Mouse (Mus musculus) E14TG2a.4 (cell line): Measurements from ENCODE around the gene Mansc1.
"Not testable (repeated sequence)": the region's sequence is repeated elsewhere in the genome, so short reads cannot be mapped to it uniquely, and the experiment has no call there.

Source experiments
- H3K27me3 ChIP-seq: 2 replicates; pipeline ENCODE4 v1.6.1; 2014; ENCODE audit warnings: low read length, control low read depth; ENCODE audit not compliant: insufficient read depth
- H3K36me3 ChIP-seq: 2 replicates; pipeline ENCODE4 v1.6.1; 2014; ENCODE audit warnings: low read length, control low read depth; ENCODE audit not compliant: insufficient read depth
- H3K4me1 ChIP-seq: replicated peaks from 2 replicates; pipeline ENCODE4 v1.6.1; 2014; ENCODE audit warnings: low read depth, low read length, control low read depth
- H3K4me3 ChIP-seq: replicated peaks from 2 replicates; pipeline ENCODE4 v1.5.1; 2014; ENCODE audit warnings: mild to moderate bottlenecking, low read length
- H3K9me3 ChIP-seq: 2 replicates; pipeline ENCODE4 v1.6.1; 2014; ENCODE audit warnings: low read length, control low read depth
- CTCF ChIP-seq: conservative IDR thresholded peaks from 2 replicates; pipeline ENCODE4 v1.5.1; 2014; ENCODE audit warnings: low read length
- NANOG ChIP-seq: IDR thresholded peaks from 2 replicates; pipeline ENCODE4 v1.6.1; 2014; ENCODE audit warnings: borderline replicate concordance, low read length, mixed read lengths
- POU5F1 ChIP-seq: IDR thresholded peaks from 2 replicates; pipeline ENCODE4 v1.6.1; 2014; ENCODE audit warnings: low read length, borderline replicate concordance

Mansc1 gene

GRCm38 (mm10) chr6:134631947-134632687 is at the start of gene Mansc1:
Mansc1 (minus strand) TSS chr6:134632488.
- H3K9me3 ChIP-seq = no peaks in the 10 kb centered on the region
- no peak for TF ChIP-seq NANOG
- TF ChIP-seq CTCF = no peak
- TF ChIP-seq POU5F1 = no peak
- peak within 1 kb of the TSS; percentile 80 for H3K4me3 ChIP-seq
- no peaks in the 10 kb centered on the region for H3K36me3 ChIP-seq
- H3K27me3 ChIP-seq = peaks cover 31% of the 10 kb centered on the region
- H3K4me1 ChIP-seq = peaks cover 13% of the 10 kb centered on the region

- not testable (repeated sequence) for H3K4me1 ChIP-seq, H3K36me3 ChIP-seq, H3K27me3 ChIP-seq, H3K4me3 ChIP-seq, H3K9me3 ChIP-seq
Measured at GRCm38 (mm10) chr6:134679330-134679729, 47.0 kb upstream of the Mansc1 start.

- Histone ChIP-seq H3K27me3 (no peaks in the 10 kb centered on the region), H3K4me3 (no peak overlapping the region), H3K4me1 (peaks cover 7% of the 10 kb centered on the region), H3K9me3 (no peaks in the 10 kb centered on the region), H3K36me3 (no peaks in the 10 kb centered on the region)
- no peak for TF ChIP-seq NANOG
- TF ChIP-seq POU5F1 = no peak
- TF ChIP-seq CTCF = no peak
Measured at GRCm38 (mm10) chr6:134678037-134678436, 45.7 kb upstream of the Mansc1 start.

GRCm38 (mm10) chr6:134677504-134677903 is 45.2 kb upstream of the Mansc1 start:
- Histone ChIP-seq H3K27me3 (no peaks in the 10 kb centered on the region), H3K4me1 (peaks cover 7% of the 10 kb centered on the region), H3K9me3 (no peaks in the 10 kb centered on the region), H3K4me3 (no peak overlapping the region), H3K36me3 (no peaks in the 10 kb centered on the region)
- TF ChIP-seq POU5F1 (no peak), CTCF (no peak), NANOG (no peak)

- not testable (repeated sequence) for H3K4me1 ChIP-seq, H3K4me3 ChIP-seq, H3K27me3 ChIP-seq, H3K36me3 ChIP-seq, H3K9me3 ChIP-seq
Measured at GRCm38 (mm10) chr6:134673712-134674111, 41.4 kb upstream of the Mansc1 start.

GRCm38 (mm10) chr6:134670881-134671411 is 38.7 kb upstream of the Mansc1 start:
- Histone ChIP-seq H3K27me3 (no peaks in the 10 kb centered on the region), H3K4me1 (peaks cover 5% of the 10 kb centered on the region), H3K4me3 (no peak overlapping the region), H3K9me3 (no peaks in the 10 kb centered on the region), H3K36me3 (no peaks in the 10 kb centered on the region)
- TF ChIP-seq CTCF (no peak), POU5F1 (no peak)

GRCm38 (mm10) chr6:134669179-134669865 is 37.0 kb upstream of the Mansc1 start:
- no peaks in the 10 kb centered on the region for H3K27me3 ChIP-seq
- H3K4me3 ChIP-seq = no peak overlapping the region
- no peaks in the 10 kb centered on the region for H3K36me3 ChIP-seq
- 0 out of 2 replicates have a peak, but pooled peaks cover 3% of the 10 kb centered on the region for H3K4me1 ChIP-seq
- TF ChIP-seq NANOG = no peak
- TF ChIP-seq POU5F1 = no peak
- no peak for TF ChIP-seq CTCF
- no peaks in the 10 kb centered on the region for H3K9me3 ChIP-seq

GRCm38 (mm10) chr6:134668519-134668918 is 36.2 kb upstream of the Mansc1 start:
- 0 out of 2 replicates have a peak, but pooled peaks cover 3% of the 10 kb centered on the region for H3K4me1 ChIP-seq
- no peaks in the 10 kb centered on the region for H3K9me3 ChIP-seq
- TF ChIP-seq NANOG (no peak), POU5F1 (no peak), CTCF (no peak)
- no peak overlapping the region for H3K4me3 ChIP-seq
- no peaks in the 10 kb centered on the region for H3K36me3 ChIP-seq
- no peaks in the 10 kb centered on the region for H3K27me3 ChIP-seq

GRCm38 (mm10) chr6:134665817-134666216 is 33.5 kb upstream of the Mansc1 start:
- Histone ChIP-seq H3K4me3 (no peak overlapping the region), H3K36me3 (no peaks in the 10 kb centered on the region), H3K27me3 (no peaks in the 10 kb centered on the region), H3K4me1 (0 out of 2 replicates have a peak, but pooled peaks cover 3% of the 10 kb centered on the region), H3K9me3 (no peaks in the 10 kb centered on the region)
- TF ChIP-seq NANOG = no peak
- TF ChIP-seq CTCF = no peak
- no peak for TF ChIP-seq POU5F1
